In the genomic region with DNA sequence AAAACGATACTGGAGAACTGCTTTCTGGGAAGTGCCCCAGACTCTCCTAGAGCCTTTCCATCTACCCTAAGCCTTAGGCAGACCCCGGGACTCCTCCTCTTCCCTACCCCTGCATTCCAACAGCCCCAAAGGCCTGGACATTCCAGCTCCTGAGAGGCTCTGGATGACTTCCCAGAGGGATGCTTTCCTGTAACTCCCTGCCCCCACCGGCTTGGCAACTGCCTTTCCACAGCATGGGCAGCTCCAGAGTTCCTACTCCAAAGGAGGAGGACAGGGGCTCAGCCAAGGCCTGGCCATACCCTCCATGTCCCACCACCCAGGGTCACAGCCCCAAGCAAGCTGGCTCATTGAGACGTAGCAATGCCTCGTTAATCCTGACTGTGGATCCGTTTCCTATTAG, we compare ENCODE assay signal across 8 mouse cellular contexts. TPM values are rescaled to one million over a fixed set of nuclear protein-coding genes. Genes with fewer than 3 reads are reported as not detected.
DNase-seq lines count a peak whose midpoint lies in the region; ATAC-seq and TF ChIP-seq lines count a peak whose summit lies in the region.

No protein-coding gene starts in this region.

- H3K27ac ChIP-seq in liver, adult 2 months (replicated peaks; ENCODE audit: insufficient read depth, low read depth, low read length) = no peak overlapping the region
- H3K27ac ChIP-seq in liver, embryonic 11.5 days (ENCODE audit: low read depth, low read length) = no peak overlapping the region
- no peak overlapping the region for H3K27ac ChIP-seq in hindbrain, embryonic 15.5 days (replicated peaks)
- peak overlapping the region; percentile 98 for H3K27ac ChIP-seq in lung, embryonic 16.5 days (ENCODE audit: low read length)
- no peak overlapping the region for H3K27ac ChIP-seq in thymus, adult 2 months (ENCODE audit: control insufficient read depth, insufficient read depth, low read length)

- TF ChIP-seq POLR2A in liver, adult 2 months (IDR thresholded peaks at IDR 0.05; ENCODE audit: extremely low read depth, insufficient read depth, low read length) = no peak
- no peak for TF ChIP-seq POLR2A in thymus, adult 2 months (IDR thresholded peaks at IDR 0.05; ENCODE audit: control insufficient read depth, extremely low read depth, insufficient read depth, low read length, poor library complexity)

- H3K4me3 ChIP-seq in liver, adult 2 months (ENCODE audit: insufficient read depth, low read depth, low read length) = no peak overlapping the region
- H3K4me3 ChIP-seq in liver, embryonic 11.5 days (ENCODE audit: low read depth, low read length) = no peak overlapping the region
- H3K4me3 ChIP-seq in hindbrain, embryonic 15.5 days = no peak overlapping the region
- no peak overlapping the region for H3K4me3 ChIP-seq in lung, embryonic 16.5 days (ENCODE audit: low read length)
- H3K4me3 ChIP-seq in thymus, adult 2 months (ENCODE audit: control insufficient read depth, insufficient read depth, low read length) = no peak overlapping the region

- H3K9me3 ChIP-seq in liver, embryonic 11.5 days (ENCODE audit: control insufficient read depth, low read length) = no peaks in the 10 kb centered on the region; the same call in 1 of the 2 replicates
- H3K9me3 ChIP-seq in hindbrain, embryonic 15.5 days = no peaks in the 10 kb centered on the region
- H3K9me3 ChIP-seq in lung, embryonic 16.5 days (ENCODE audit: control insufficient read depth, low read length) = no peaks in the 10 kb centered on the region; the same call in 1 of the 2 replicates

- peaks cover 20% of the 10 kb centered on the region; the same call in 1 of the 2 replicates for H3K79me2 ChIP-seq in liver, adult 2 months (ENCODE audit: control insufficient read depth, insufficient read depth, low read length)

- no peaks in the 10 kb centered on the region; the same call in none of the 2 replicates for H3K36me3 ChIP-seq in liver, adult 2 months (ENCODE audit: control insufficient read depth, insufficient read depth, low read length)
- peaks cover 12% of the 10 kb centered on the region for H3K36me3 ChIP-seq in liver, embryonic 11.5 days (ENCODE audit: control insufficient read depth, insufficient read depth, low read length)
- peaks cover 19% of the 10 kb centered on the region; the same call in 1 of the 2 replicates for H3K36me3 ChIP-seq in hindbrain, embryonic 15.5 days
- peaks cover 12% of the 10 kb centered on the region; the same call in 1 of the 2 replicates for H3K36me3 ChIP-seq in lung, embryonic 16.5 days (ENCODE audit: control insufficient read depth, insufficient read depth, low read length)
- H3K36me3 ChIP-seq in thymus, adult 2 months (ENCODE audit: control insufficient read depth, insufficient read depth, low read length) = peaks cover 12% of the 10 kb centered on the region; the same call in 1 of the 2 replicates

- no peak for TF ChIP-seq CTCF in liver, adult 2 months (IDR thresholded peaks at IDR 0.05; ENCODE audit: low read depth, low read length)
- TF ChIP-seq CTCF in thymus, adult 2 months (IDR thresholded peaks at IDR 0.05; ENCODE audit: borderline replicate concordance, control insufficient read depth, extremely low read depth, insufficient read depth, low read length, poor library complexity) = no peak

- DNase-seq in liver, adult 2 months (ENCODE audit: extremely low read depth, low read depth, low spot score) = peak; percentile 70
- DNase-seq in liver, embryonic 11.5 days (ENCODE audit: low spot score) = no peak
- DNase-seq in heart, adult 9 months (ENCODE audit: low spot score in 2 of 2) = peak; percentile 56 to 67
- no peak for DNase-seq in thymus, adult 2 months
- no peak for DNase-seq in right cerebral cortex, postnatal 14 days

- H3K9ac ChIP-seq in liver, adult 2 months (ENCODE audit: low read depth, low read length) = no peak overlapping the region
- no peak overlapping the region for H3K9ac ChIP-seq in liver, embryonic 11.5 days (ENCODE audit: low read depth, low read length)
- H3K9ac ChIP-seq in hindbrain, embryonic 15.5 days = no peak overlapping the region
- H3K9ac ChIP-seq in lung, embryonic 16.5 days (ENCODE audit: low read length) = peak overlapping the region; percentile 29

- ATAC-seq in liver, embryonic 11.5 days (replicated peaks; ENCODE audit: low FRiP score) = no peak
- peak; percentile 13; the same call in 1 of the 2 replicates for ATAC-seq in hindbrain, embryonic 15.5 days (ENCODE audit: low FRiP score, low read depth)
- peak; percentile 61 for ATAC-seq in lung, embryonic 16.5 days (ENCODE audit: low read depth)
- ATAC-seq in frontal cortex, adult (ENCODE audit: low TSS enrichment) = no peak

- WGBS in liver, adult 2 months = 81% methylated on average over 6 of the region's 6 CpGs
- WGBS in liver, embryonic 11.5 days = 75% methylated on average over 6 of the region's 6 CpGs
- 41% methylated on average over 6 of the region's 6 CpGs for WGBS in hindbrain, embryonic 15.5 days
- WGBS in lung, embryonic 16.5 days = 30% methylated on average over 6 of the region's 6 CpGs
- 96% methylated on average over 6 of the region's 6 CpGs for WGBS in thymus, adult 2 months

- H3K27me3 ChIP-seq in liver, adult 2 months (ENCODE audit: control insufficient read depth, insufficient read depth, low read length) = no peaks in the 10 kb centered on the region
- no peaks in the 10 kb centered on the region for H3K27me3 ChIP-seq in liver, embryonic 11.5 days (replicated peaks; ENCODE audit: control insufficient read depth, insufficient read depth, low read length)
- H3K27me3 ChIP-seq in hindbrain, embryonic 15.5 days = no peaks in the 10 kb centered on the region
- H3K27me3 ChIP-seq in lung, embryonic 16.5 days (ENCODE audit: control insufficient read depth, insufficient read depth, low read depth, low read length) = no peaks in the 10 kb centered on the region
- H3K27me3 ChIP-seq in thymus, adult 2 months (ENCODE audit: control insufficient read depth, insufficient read depth, low read length) = no peaks in the 10 kb centered on the region

- H3K4me2 ChIP-seq in liver, embryonic 11.5 days = no peak overlapping the region
- no peak overlapping the region for H3K4me2 ChIP-seq in hindbrain, embryonic 15.5 days
- no peak overlapping the region for H3K4me2 ChIP-seq in lung, embryonic 16.5 days (ENCODE audit: low read depth, low read length)

- peaks cover 22% of the 10 kb centered on the region for H3K4me1 ChIP-seq in liver, adult 2 months (ENCODE audit: control insufficient read depth, insufficient read depth, low read length)
- H3K4me1 ChIP-seq in liver, embryonic 11.5 days (replicated peaks; ENCODE audit: control insufficient read depth, insufficient read depth, low read length) = peaks cover 22% of the 10 kb centered on the region
- peaks cover 54% of the 10 kb centered on the region for H3K4me1 ChIP-seq in hindbrain, embryonic 15.5 days (replicated peaks)
- H3K4me1 ChIP-seq in lung, embryonic 16.5 days (replicated peaks; ENCODE audit: control insufficient read depth, insufficient read depth, low read length) = peaks cover 69% of the 10 kb centered on the region
- peaks cover 37% of the 10 kb centered on the region for H3K4me1 ChIP-seq in thymus, adult 2 months (replicated peaks; ENCODE audit: control insufficient read depth, insufficient read depth, low read length)

RNA-seq across cellular contexts. Expression of a gene that starts 21.2 kb away (rescaled TPM):
- total RNA-seq in liver, adult 2 months (2014; rRNA removed) = 40.1 and 67.4 TPM in 2 replicates
- 89.8 and 101 TPM in 2 replicates for polyA plus RNA-seq in liver, adult 2 months (2012; rRNA removed)
- 29.1 and 29.2 TPM in 2 replicates for polyA plus RNA-seq in liver, embryonic 11.5 days (2014; fragmentation: Nextera tagmentation; extraction: Ambion mirVana)
- polyA plus RNA-seq in hindbrain, embryonic 15.5 days (2015; fragmentation: Nextera tagmentation; extraction: Ambion mirVana) = 80.0 and 86.3 TPM in 2 replicates
- polyA plus RNA-seq in lung, embryonic 16.5 days (2015; fragmentation: Nextera tagmentation; extraction: Ambion mirVana) = 79.7 and 84.3 TPM in 2 replicates
- 165 and 202 TPM in 2 replicates for polyA plus RNA-seq in thymus, adult 2 months (2012; rRNA removed)

Comparison
In these comparisons a context has a peak if more than half of its experiments do, and no peak if none do; other contexts are left out.
1. DNase-seq: peak in liver, adult 2 months (single experiment) and heart, adult 9 months (2 of 2); none in liver, embryonic 11.5 days (single experiment), thymus, adult 2 months (single experiment) and right cerebral cortex, postnatal 14 days (single experiment).
2. ATAC-seq: peak in hindbrain, embryonic 15.5 days (single experiment) and lung, embryonic 16.5 days (single experiment); none in liver, embryonic 11.5 days (single experiment) and frontal cortex, adult (single experiment).